Mouse (Mus musculus) embryonic facial prominence, embryonic 15.5 days (tissue): ENCODE data around the gene H2-Ob. TPM values are rescaled to one million over a fixed set of nuclear protein-coding genes. Genes with fewer than 3 reads are reported as not detected.
A peak's percentile ranks its signal among the peaks of the same experiment; 100 is the strongest.

Experiments
- ATAC-seq: fragments of 200-750 bp; cut with Nextera tagmentation; 2 replicates; pipeline ENCODE4 v1.8.0; 2017; ENCODE audit warnings: low read depth, moderate TSS enrichment; ENCODE audit not compliant: insufficient number of reproducible peaks, low FRiP score, low TSS enrichment
- H3K27ac ChIP-seq: fragments of 300-500 bp; sonication (generic); replicated peaks from 2 replicates; pipeline ENCODE4 v1.5.1; 2015; ENCODE audit warnings: mild to moderate bottlenecking, inconsistent platforms
- H3K27me3 ChIP-seq: fragments of 300-500 bp; sonication (generic); 2 replicates; pipeline ENCODE4 v1.6.1; 2015; ENCODE audit warnings: inconsistent platforms
- H3K36me3 ChIP-seq: fragments of 300-500 bp; sonication (generic); 2 replicates; pipeline ENCODE4 v1.6.1; 2015; ENCODE audit warnings: mild to moderate bottlenecking, inconsistent platforms
- H3K4me1 ChIP-seq: fragments of 300-500 bp; sonication (generic); 2 replicates; pipeline ENCODE4 v1.6.1; 2015; ENCODE audit warnings: inconsistent platforms
- H3K4me2 ChIP-seq: fragments of 300-500 bp; sonication (generic); replicated peaks from 2 replicates; pipeline ENCODE4 v1.6.1; 2015; ENCODE audit warnings: mild to moderate bottlenecking, inconsistent platforms
- H3K4me3 ChIP-seq: fragments of 300-500 bp; sonication (generic); replicated peaks from 2 replicates; pipeline ENCODE4 v1.5.1; 2015; ENCODE audit warnings: mild to moderate bottlenecking, inconsistent platforms
- H3K9ac ChIP-seq: fragments of 300-500 bp; sonication (generic); 2 replicates; pipeline ENCODE4 v1.6.1; 2015; ENCODE audit warnings: inconsistent platforms
- H3K9me3 ChIP-seq: fragments of 300-500 bp; sonication (generic); replicated peaks from 2 replicates; pipeline ENCODE4 v1.6.1; 2016; ENCODE audit warnings: inconsistent platforms
- WGBS: fragments of 180-500 bp; shearing (Covaris S2); methylation state at CpG from one replicate; pipeline ENCODE4 v1.1.7; 2015; 5-methylcytosine and 5-hydroxymethylcytosine counted together
- polyA plus RNA-seq: library from polyadenylated mRNA; unstranded; fragments of >200 nt; fragmentation: Nextera tagmentation; extraction: Ambion mirVana; gene quantifications from 2 replicates; pipeline ENCODE4 v1.2.1, GENCODE M21; 2015

H2-Ob gene
- polyA plus RNA-seq, 1 experiment from 2014 or later: 0.43 TPM

GRCm38 (mm10) chr17:34200772-34201505 is 37.8 kb upstream of the H2-Ob start:
- Histone ChIP-seq H3K27me3 (peaks cover 64% of the 10 kb centered on the region), H3K4me3 (no peak overlapping the region), H3K9ac (no peak overlapping the region), H3K4me1 (peaks cover 18% of the 10 kb centered on the region), H3K4me2 (no peak overlapping the region), H3K9me3 (no peaks in the 10 kb centered on the region), H3K36me3 (no peaks in the 10 kb centered on the region), H3K27ac (no peak overlapping the region)
- no peak for ATAC-seq
- 86% methylated on average over 16 of the region's 16 CpGs for WGBS

- WGBS: 66% methylated on average over 7 of the region's 7 CpGs
- H3K4me3 ChIP-seq: no peak overlapping the region
- no peak overlapping the region for H3K27ac ChIP-seq
- no peaks in the 10 kb centered on the region for H3K9me3 ChIP-seq
- no peak overlapping the region for H3K4me2 ChIP-seq
- H3K4me1 ChIP-seq: peaks cover 18% of the 10 kb centered on the region
- H3K9ac ChIP-seq: no peak overlapping the region
- no peak for ATAC-seq
- H3K27me3 ChIP-seq: peaks cover 64% of the 10 kb centered on the region
- no peaks in the 10 kb centered on the region for H3K36me3 ChIP-seq
Measured at GRCm38 (mm10) chr17:34201506-34202055, 37.1 kb upstream of the H2-Ob start.

- Histone ChIP-seq H3K9ac (no peak overlapping the region), H3K4me3 (no peak overlapping the region), H3K27me3 (peaks cover 57% of the 10 kb centered on the region), H3K27ac (no peak overlapping the region), H3K4me1 (peaks cover 14% of the 10 kb centered on the region), H3K36me3 (no peaks in the 10 kb centered on the region), H3K9me3 (no peaks in the 10 kb centered on the region), H3K4me2 (no peak overlapping the region)
- 0 out of 2 replicates have a peak, but pooled peaks have one; percentile 31 for ATAC-seq
- 80% methylated on average over 4 of the region's 4 CpGs for WGBS
Measured at GRCm38 (mm10) chr17:34202760-34203442, 35.8 kb upstream of the H2-Ob start.

GRCm38 (mm10) chr17:34203444-34203843 is 35.3 kb upstream of the H2-Ob start, which contains the start of gene Tap2:
Tap2 (plus strand) TSS chr17:34203527.
- Histone ChIP-seq H3K4me3 (peak within 1 kb of the TSS; percentile 62), H3K27me3 (peaks cover 52% of the 10 kb centered on the region), H3K36me3 (no peaks in the 10 kb centered on the region), H3K9me3 (no peaks in the 10 kb centered on the region), H3K4me2 (peak within 1 kb of the TSS; percentile 79), H3K27ac (no peak within 1 kb of the TSS), H3K9ac (peak within 1 kb of the TSS; percentile 35; the same call in 1 of the 2 replicates), H3K4me1 (peaks cover 8% of the 10 kb centered on the region)
- no peak for ATAC-seq
- 66% methylated on average over 5 of the region's 5 CpGs for WGBS

GRCm38 (mm10) chr17:34204303-34205010 is 34.2 kb upstream of the H2-Ob start:
- peaks cover 44% of the 10 kb centered on the region for H3K27me3 ChIP-seq
- H3K4me3 ChIP-seq: peak overlapping the region; percentile 62
- H3K9ac ChIP-seq: peak overlapping the region; percentile 35; the same call in 1 of the 2 replicates
- no peak overlapping the region for H3K27ac ChIP-seq
- H3K36me3 ChIP-seq: no peaks in the 10 kb centered on the region
- peak overlapping the region; percentile 79 for H3K4me2 ChIP-seq
- peaks cover 8% of the 10 kb centered on the region for H3K4me1 ChIP-seq
- ATAC-seq: peak; percentile 69; the same call in 1 of the 2 replicates
- WGBS: under 1% methylated on average over 44 of the region's 44 CpGs
- H3K9me3 ChIP-seq: no peaks in the 10 kb centered on the region

GRCm38 (mm10) chr17:34205021-34205745 is 33.5 kb upstream of the H2-Ob start:
- peaks cover 45% of the 10 kb centered on the region for H3K27me3 ChIP-seq
- H3K36me3 ChIP-seq: no peaks in the 10 kb centered on the region
- H3K9ac ChIP-seq: peak overlapping the region; percentile 35; the same call in 1 of the 2 replicates
- ATAC-seq: no peak
- H3K4me1 ChIP-seq: peaks cover 8% of the 10 kb centered on the region
- H3K4me3 ChIP-seq: peak overlapping the region; percentile 62
- H3K4me2 ChIP-seq: peak overlapping the region; percentile 79
- H3K27ac ChIP-seq: no peak overlapping the region
- no peaks in the 10 kb centered on the region for H3K9me3 ChIP-seq
- WGBS: 11% methylated on average over 18 of the region's 18 CpGs

- peak overlapping the region; percentile 79 for H3K4me2 ChIP-seq
- no peaks in the 10 kb centered on the region for H3K9me3 ChIP-seq
- no peak overlapping the region for H3K27ac ChIP-seq
- WGBS: 18% methylated on average over 9 of the region's 9 CpGs
- peaks cover 48% of the 10 kb centered on the region for H3K27me3 ChIP-seq
- H3K4me1 ChIP-seq: peaks cover 8% of the 10 kb centered on the region
- no peaks in the 10 kb centered on the region for H3K36me3 ChIP-seq
- H3K9ac ChIP-seq: no peak overlapping the region
- H3K4me3 ChIP-seq: no peak overlapping the region
- no peak for ATAC-seq
Measured at GRCm38 (mm10) chr17:34205746-34206176, 32.9 kb upstream of the H2-Ob start.

GRCm38 (mm10) chr17:34206731-34207130 is 32.0 kb upstream of the H2-Ob start:
- Histone ChIP-seq H3K27me3 (peaks cover 50% of the 10 kb centered on the region), H3K9me3 (no peaks in the 10 kb centered on the region), H3K4me3 (no peak overlapping the region), H3K27ac (no peak overlapping the region), H3K36me3 (no peaks in the 10 kb centered on the region), H3K9ac (no peak overlapping the region), H3K4me1 (peaks cover 8% of the 10 kb centered on the region), H3K4me2 (no peak overlapping the region)
- WGBS: 85% methylated on average over 5 of the region's 5 CpGs
- no peak for ATAC-seq

- no peaks in the 10 kb centered on the region for H3K36me3 ChIP-seq
- peaks cover 8% of the 10 kb centered on the region for H3K4me1 ChIP-seq
- WGBS: 62% methylated on average over 3 of the region's 3 CpGs
- H3K4me3 ChIP-seq: no peak overlapping the region
- no peak overlapping the region for H3K4me2 ChIP-seq
- no peaks in the 10 kb centered on the region for H3K9me3 ChIP-seq
- peaks cover 56% of the 10 kb centered on the region for H3K27me3 ChIP-seq
- H3K9ac ChIP-seq: no peak overlapping the region
- no peak overlapping the region for H3K27ac ChIP-seq
- no peak for ATAC-seq
Measured at GRCm38 (mm10) chr17:34207456-34207855, 31.2 kb upstream of the H2-Ob start.

- Histone ChIP-seq H3K27me3 (peaks cover 60% of the 10 kb centered on the region), H3K4me1 (peaks cover 8% of the 10 kb centered on the region), H3K4me2 (no peak overlapping the region), H3K4me3 (no peak overlapping the region), H3K36me3 (no peaks in the 10 kb centered on the region), H3K9me3 (no peaks in the 10 kb centered on the region), H3K27ac (no peak overlapping the region), H3K9ac (no peak overlapping the region)
- 97% methylated on average over 9 of the region's 9 CpGs for WGBS
- ATAC-seq: no peak
Measured at GRCm38 (mm10) chr17:34207866-34208265, 30.8 kb upstream of the H2-Ob start.
